ENCODE assay signal across 18 mouse cellular contexts in the genomic region with DNA sequence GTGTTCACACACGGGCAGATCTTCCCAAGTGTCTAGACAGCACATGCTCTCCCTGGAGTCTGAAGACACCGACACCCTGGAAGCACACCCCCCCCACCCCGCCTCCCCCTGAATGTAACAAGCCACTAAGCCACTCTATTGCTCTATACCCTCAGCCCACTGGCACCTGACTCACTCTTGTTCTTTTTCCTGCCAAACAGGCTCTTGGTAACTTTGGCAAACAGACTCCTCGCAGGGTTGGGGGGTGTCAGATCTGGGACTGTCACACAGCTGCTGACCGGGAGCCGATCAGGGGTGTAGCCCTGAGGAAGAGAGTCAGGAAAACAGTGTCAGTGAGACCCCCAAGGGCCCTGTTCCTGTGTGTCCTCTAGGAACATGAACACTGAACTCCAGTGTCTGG. TPM values are rescaled to one million over a fixed set of nuclear protein-coding genes. Genes with fewer than 3 reads are reported as not detected.
DNase-seq lines count a peak whose midpoint lies in the region; ATAC-seq and TF ChIP-seq lines count a peak whose summit lies in the region.
"Had no signal": no experiment of that assay in that cellular context is flagged by ENCODE, and none has a peak within 500 bp of the region (broad histone marks: within the 10 kb centered on the region; RNA-seq: fewer than 3 reads in every experiment).

No protein-coding gene starts in this region.

- TF ChIP-seq CTCF in hindbrain, postnatal 0 days (IDR thresholded peaks at IDR 0.05; ENCODE audit: low read depth), result no peak

- H3K4me1 ChIP-seq in forebrain, embryonic 14.5 days (ENCODE audit: control insufficient read depth, insufficient read depth, low read length), result peaks cover 18% of the 10 kb centered on the region
- peaks cover 19% of the 10 kb centered on the region for H3K4me1 ChIP-seq in forebrain, embryonic 11.5 days (replicated peaks; ENCODE audit: control insufficient read depth, insufficient read depth, low read length)
- peaks cover 29% of the 10 kb centered on the region for H3K4me1 ChIP-seq in neural tube, embryonic 11.5 days (ENCODE audit: control insufficient read depth, insufficient read depth, low read length)
- 0 out of 2 replicates have a peak, but pooled peaks cover 8% of the 10 kb centered on the region for H3K4me1 ChIP-seq in hindbrain, postnatal 0 days (ENCODE audit: insufficient read depth, low read length)

- no peak for ATAC-seq in forebrain, embryonic 14.5 days
- no peak for ATAC-seq in forebrain, embryonic 11.5 days (replicated peaks; ENCODE audit: low FRiP score)
- no peak for ATAC-seq in neural tube, embryonic 11.5 days (ENCODE audit: insufficient read depth, low FRiP score, low TSS enrichment)
- ATAC-seq in hindbrain, postnatal 0 days, result no peak
- ATAC-seq: intestine, embryonic 15.5 days had no signal

- no peak overlapping the region for H3K27ac ChIP-seq in forebrain, embryonic 14.5 days (ENCODE audit: low read depth, low read length)
- no peak overlapping the region for H3K27ac ChIP-seq in forebrain, embryonic 11.5 days (ENCODE audit: low read depth, low read length)
- peak overlapping the region; percentile 72 for H3K27ac ChIP-seq in neural tube, embryonic 11.5 days (ENCODE audit: low read depth, low read length)
- no peak overlapping the region for H3K27ac ChIP-seq in hindbrain, postnatal 0 days
- H3K27ac ChIP-seq: heart, embryonic 10.5 days; intestine, embryonic 15.5 days; lung, embryonic 15.5 days had no signal

- WGBS in forebrain, embryonic 14.5 days, result 49% methylated on average over 6 of the region's 6 CpGs
- 55% methylated on average over 6 of the region's 6 CpGs for WGBS in forebrain, embryonic 11.5 days
- WGBS in neural tube, embryonic 11.5 days, result 61% methylated on average over 6 of the region's 6 CpGs
- 43% methylated on average over 6 of the region's 6 CpGs for WGBS in hindbrain, postnatal 0 days

- no peak overlapping the region for H3K4me3 ChIP-seq in forebrain, embryonic 14.5 days (ENCODE audit: low read depth, low read length)
- H3K4me3 ChIP-seq in forebrain, embryonic 11.5 days (ENCODE audit: low read depth, low read length), result no peak overlapping the region
- peak overlapping the region; percentile 78 for H3K4me3 ChIP-seq in neural tube, embryonic 11.5 days (ENCODE audit: low read depth, low read length)
- no peak overlapping the region for H3K4me3 ChIP-seq in hindbrain, postnatal 0 days (ENCODE audit: low read length)
- H3K4me3 ChIP-seq: heart, embryonic 10.5 days; intestine, embryonic 15.5 days; lung, embryonic 15.5 days had no signal

- no peaks in the 10 kb centered on the region for H3K9me3 ChIP-seq in forebrain, embryonic 14.5 days (replicated peaks; ENCODE audit: control insufficient read depth, low read length)
- H3K9me3 ChIP-seq in forebrain, embryonic 11.5 days (ENCODE audit: control insufficient read depth, low read length), result no peaks in the 10 kb centered on the region
- no peaks in the 10 kb centered on the region for H3K9me3 ChIP-seq in neural tube, embryonic 11.5 days (ENCODE audit: control insufficient read depth, low read length)
- H3K9me3 ChIP-seq in hindbrain, postnatal 0 days (ENCODE audit: low read length), result no peaks in the 10 kb centered on the region
- H3K9me3 ChIP-seq: heart, embryonic 10.5 days; intestine, embryonic 15.5 days; lung, embryonic 15.5 days had no signal

- peaks cover 24% of the 10 kb centered on the region for H3K36me3 ChIP-seq in forebrain, embryonic 14.5 days (ENCODE audit: control insufficient read depth, insufficient read depth, low read length)
- peaks cover 3% of the 10 kb centered on the region; the same call in 1 of the 2 replicates for H3K36me3 ChIP-seq in forebrain, embryonic 11.5 days (ENCODE audit: control insufficient read depth, insufficient read depth, low read length)
- peaks cover 3% of the 10 kb centered on the region for H3K36me3 ChIP-seq in neural tube, embryonic 11.5 days (ENCODE audit: control insufficient read depth, insufficient read depth, low read length)
- H3K36me3 ChIP-seq in hindbrain, postnatal 0 days (ENCODE audit: insufficient read depth, low read length), result peaks cover 40% of the 10 kb centered on the region

- 0 out of 2 replicates have a peak overlapping the region, but pooled peaks have one; percentile 89 for H3K4me2 ChIP-seq in forebrain, embryonic 14.5 days (ENCODE audit: low read length)
- H3K4me2 ChIP-seq in forebrain, embryonic 11.5 days (ENCODE audit: low read depth, low read length, severe bottlenecking), result no peak overlapping the region
- peak overlapping the region; percentile 81 for H3K4me2 ChIP-seq in neural tube, embryonic 11.5 days (ENCODE audit: low read depth)
- H3K4me2 ChIP-seq in hindbrain, postnatal 0 days (ENCODE audit: low read depth, low read length), result no peak overlapping the region; the same call in 1 of the 2 replicates
- H3K4me2 ChIP-seq: intestine, embryonic 15.5 days; lung, embryonic 15.5 days had no signal

- H3K9ac ChIP-seq in forebrain, embryonic 14.5 days (ENCODE audit: low read length), result peak overlapping the region; percentile 25; the same call in 1 of the 2 replicates
- no peak overlapping the region for H3K9ac ChIP-seq in forebrain, embryonic 11.5 days (ENCODE audit: low read length)
- peak overlapping the region; percentile 26; the same call in 1 of the 2 replicates for H3K9ac ChIP-seq in neural tube, embryonic 11.5 days (ENCODE audit: low read length)
- H3K9ac ChIP-seq in hindbrain, postnatal 0 days (replicated peaks; ENCODE audit: low read length), result 0 out of 2 replicates have a peak overlapping the region, but pooled peaks have one; percentile 87
- H3K9ac ChIP-seq: intestine, embryonic 15.5 days; lung, embryonic 15.5 days had no signal

- 0 out of 2 replicates have a peak, but pooled peaks cover 3% of the 10 kb centered on the region for H3K27me3 ChIP-seq in forebrain, embryonic 14.5 days (replicated peaks; ENCODE audit: control insufficient read depth, insufficient read depth, low read length)
- peaks cover 3% of the 10 kb centered on the region for H3K27me3 ChIP-seq in forebrain, embryonic 11.5 days (ENCODE audit: control insufficient read depth, insufficient read depth, low read length)
- H3K27me3 ChIP-seq in neural tube, embryonic 11.5 days (ENCODE audit: control insufficient read depth, insufficient read depth, low read length), result no peaks in the 10 kb centered on the region
- no peaks in the 10 kb centered on the region for H3K27me3 ChIP-seq in hindbrain, postnatal 0 days (ENCODE audit: insufficient read depth, low read length)

- DNase-seq in forebrain, embryonic 14.5 days (ENCODE audit: low spot score), result no peak
- DNase-seq in forebrain, embryonic 11.5 days (ENCODE audit: low spot score), result no peak
- DNase-seq in neural tube, embryonic 11.5 days (ENCODE audit: low spot score), result no peak
- DNase-seq in neural tube, embryonic 10.5 days (ENCODE audit: extremely low spot score, low spot score), result no peak
- no peak for DNase-seq in hindbrain, postnatal 0 days (ENCODE audit: low spot score)
- no peak for DNase-seq in kidney, postnatal 36 days
- no peak for DNase-seq in spleen, adult 18-20 months
- DNase-seq: cerebellum, adult 2 months; gastrocnemius, postnatal 25 days; heart, postnatal 14 days; right cerebral cortex, postnatal 4 days; thymus, adult 2 months had no signal

RNA-seq across cellular contexts. Expression of gene Plk3, which starts 2.6 kb away (rescaled TPM):
- polyA plus RNA-seq in forebrain, embryonic 14.5 days (2014; fragmentation: Nextera tagmentation; extraction: Ambion mirVana), result 7.0 and 7.1 TPM in 2 replicates
- polyA plus RNA-seq in forebrain, embryonic 11.5 days (2014; fragmentation: Nextera tagmentation; extraction: Ambion mirVana), result 16.0 and 17.4 TPM in 2 replicates
- 42.5 and 48.9 TPM in 2 replicates for polyA plus RNA-seq in neural tube, embryonic 11.5 days (2014; fragmentation: Nextera tagmentation; extraction: Ambion mirVana)
- total RNA-seq in hindbrain, postnatal 0 days (2014; rRNA removed), result 23.9 and 29.8 TPM in 2 replicates
- polyA plus RNA-seq in hindbrain, postnatal 0 days (2015; fragmentation: Nextera tagmentation; extraction: Ambion mirVana), result 26.8 and 29.1 TPM in 2 replicates

RNA-seq across cellular contexts. Expression of gene Tctex1d4, which starts 4.6 kb away (rescaled TPM):
- polyA plus RNA-seq in forebrain, embryonic 14.5 days (2014; fragmentation: Nextera tagmentation; extraction: Ambion mirVana), result 0.25 and 0.32 TPM in 2 replicates
- polyA plus RNA-seq in forebrain, embryonic 11.5 days (2014; fragmentation: Nextera tagmentation; extraction: Ambion mirVana), result not detected in 2 replicates
- polyA plus RNA-seq in neural tube, embryonic 11.5 days (2014; fragmentation: Nextera tagmentation; extraction: Ambion mirVana), result not detected in 2 replicates
- 2.0 and 5.8 TPM in 2 replicates for total RNA-seq in hindbrain, postnatal 0 days (2014; rRNA removed)
- polyA plus RNA-seq in hindbrain, postnatal 0 days (2015; fragmentation: Nextera tagmentation; extraction: Ambion mirVana), result 2.0 and 2.8 TPM in 2 replicates
- total RNA-seq: adrenal gland, adult 18-20 months; gastrocnemius, postnatal 25 days; heart, postnatal 14 days; megakaryocyte progenitor cell, adult 5-6 weeks had no signal
- polyA plus RNA-seq: heart, embryonic 10.5 days; intestine, embryonic 15.5 days; kidney, embryonic 16.5 days had no signal

RNA-seq across cellular contexts. Expression of gene Btbd19, which starts 5.7 kb away (rescaled TPM):
- 2.2 and 2.5 TPM in 2 replicates for polyA plus RNA-seq in forebrain, embryonic 14.5 days (2014; fragmentation: Nextera tagmentation; extraction: Ambion mirVana)
- polyA plus RNA-seq in forebrain, embryonic 11.5 days (2014; fragmentation: Nextera tagmentation; extraction: Ambion mirVana), result 4.1 and 6.5 TPM in 2 replicates
- polyA plus RNA-seq in neural tube, embryonic 11.5 days (2014; fragmentation: Nextera tagmentation; extraction: Ambion mirVana), result 3.4 and 4.0 TPM in 2 replicates
- total RNA-seq in hindbrain, postnatal 0 days (2014; rRNA removed), result 7.8 and 9.1 TPM in 2 replicates
- polyA plus RNA-seq in hindbrain, postnatal 0 days (2015; fragmentation: Nextera tagmentation; extraction: Ambion mirVana), result 4.9 and 5.4 TPM in 2 replicates

RNA-seq across cellular contexts. Expression of gene Rps8, which starts 24.8 kb away (rescaled TPM):
- 621 and 797 TPM in 2 replicates for polyA plus RNA-seq in forebrain, embryonic 14.5 days (2014; fragmentation: Nextera tagmentation; extraction: Ambion mirVana)
- 797 and 841 TPM in 2 replicates for polyA plus RNA-seq in forebrain, embryonic 11.5 days (2014; fragmentation: Nextera tagmentation; extraction: Ambion mirVana)
- 818 and 875 TPM in 2 replicates for polyA plus RNA-seq in neural tube, embryonic 11.5 days (2014; fragmentation: Nextera tagmentation; extraction: Ambion mirVana)
- 463 and 470 TPM in 2 replicates for total RNA-seq in hindbrain, postnatal 0 days (2014; rRNA removed)
- polyA plus RNA-seq in hindbrain, postnatal 0 days (2015; fragmentation: Nextera tagmentation; extraction: Ambion mirVana), result 523 and 530 TPM in 2 replicates

RNA-seq across cellular contexts. Expression of gene Ptch2, which starts 35.3 kb away (rescaled TPM):
- 2.4 and 3.4 TPM in 2 replicates for polyA plus RNA-seq in forebrain, embryonic 14.5 days (2014; fragmentation: Nextera tagmentation; extraction: Ambion mirVana)
- polyA plus RNA-seq in forebrain, embryonic 11.5 days (2014; fragmentation: Nextera tagmentation; extraction: Ambion mirVana), result 5.8 and 6.4 TPM in 2 replicates
- polyA plus RNA-seq in neural tube, embryonic 11.5 days (2014; fragmentation: Nextera tagmentation; extraction: Ambion mirVana), result 3.4 and 3.9 TPM in 2 replicates
- 16.1 and 18.8 TPM in 2 replicates for total RNA-seq in hindbrain, postnatal 0 days (2014; rRNA removed)
- polyA plus RNA-seq in hindbrain, postnatal 0 days (2015; fragmentation: Nextera tagmentation; extraction: Ambion mirVana), result 4.1 and 4.4 TPM in 2 replicates

Comparison
In these comparisons a context has a peak if more than half of its experiments do, and no peak if none do; other contexts are left out.
1. H3K4me2 ChIP-seq: peak in forebrain, embryonic 14.5 days (single experiment) and neural tube, embryonic 11.5 days (single experiment); none in forebrain, embryonic 11.5 days (single experiment) and hindbrain, postnatal 0 days (single experiment).